Mouse (Mus musculus): ENCODE measurements around the gene Dhx8. TPM values are rescaled to one million over a fixed set of nuclear protein-coding genes. Genes with fewer than 3 reads are reported as not detected.
A peak's percentile ranks its signal among the peaks of the same experiment; 100 is the strongest.

Dhx8 gene
- polyA plus RNA-seq, 1 experiment from 2014 or later = 32.1 TPM

DNA sequence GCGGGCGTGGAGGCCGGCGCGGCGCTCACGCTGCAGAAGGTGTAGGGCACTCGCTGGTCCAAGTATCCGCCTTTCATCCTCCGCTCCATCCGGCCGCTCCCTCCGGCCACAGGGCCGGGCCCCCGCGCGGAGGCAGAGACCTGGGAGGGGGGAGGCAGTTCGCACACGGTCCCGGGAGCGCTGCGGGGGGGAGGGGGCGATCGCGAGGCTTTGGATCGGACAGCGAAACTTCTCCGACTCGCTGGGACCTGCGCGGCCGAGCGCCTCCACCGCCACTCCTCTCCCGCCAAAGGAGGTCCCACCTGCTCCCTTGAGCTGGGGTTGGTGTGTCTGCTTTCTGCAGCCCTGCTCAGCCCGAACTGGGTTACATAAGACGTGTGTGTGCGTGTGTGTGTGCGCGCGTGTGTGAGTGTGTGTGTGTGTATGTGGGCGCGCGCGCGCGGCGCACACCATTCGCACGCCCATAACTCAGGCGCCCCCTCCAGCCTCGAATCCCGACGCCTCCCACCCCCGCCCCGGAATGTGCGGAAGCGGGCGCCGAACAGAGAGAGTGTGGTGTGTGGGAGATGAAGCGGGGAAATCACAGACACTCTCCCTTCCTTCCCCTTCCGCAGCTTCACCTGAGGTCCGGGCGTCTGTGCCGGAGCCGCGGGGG is 51.9 kb downstream of the Dhx8 start:
- ATAC-seq (ENCODE audit: low read depth) = peak; percentile 37
- peak overlapping the region; percentile 58 for H3K9ac ChIP-seq (ENCODE audit: low read length)

DNA sequence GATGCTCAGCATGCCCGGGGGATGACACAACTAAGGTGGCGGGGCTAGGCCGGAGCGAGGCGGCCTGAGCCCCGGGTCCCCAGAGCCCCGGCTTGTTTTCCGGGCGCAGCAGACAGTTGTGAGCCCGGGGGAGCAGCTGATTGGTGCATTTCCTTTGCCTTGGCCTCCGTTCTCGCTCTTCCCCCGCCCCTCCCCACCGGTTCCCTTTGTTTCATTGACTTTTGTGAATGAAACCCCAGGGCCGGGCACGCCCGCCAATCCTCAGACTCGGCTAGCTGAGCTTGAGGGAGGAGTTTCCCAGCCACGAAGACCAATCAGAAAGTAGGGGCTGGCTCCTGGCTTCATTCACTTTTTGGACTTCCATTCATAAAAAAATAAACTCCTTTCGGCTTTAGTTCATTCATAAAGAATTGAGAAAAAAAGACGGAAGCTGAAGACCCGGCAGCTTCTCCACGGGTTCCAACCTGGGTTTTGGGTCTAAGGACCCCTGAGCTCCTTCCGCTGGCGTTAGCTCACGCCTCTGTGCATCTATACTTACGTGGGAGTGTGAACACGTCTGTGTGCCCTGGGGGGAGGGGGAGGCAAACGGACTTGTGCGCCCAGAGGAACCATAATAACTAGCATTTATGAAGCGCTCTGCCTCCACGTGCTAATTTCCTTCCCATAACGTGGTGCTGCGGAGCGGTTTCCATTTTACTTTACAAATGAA is 52.6 kb downstream of the Dhx8 start, which contains the start of gene Etv4:
Etv4 (minus strand) TSS at position 229 of the 709 bp plus-strand sequence.
- peaks cover 16% of the 10 kb centered on the region for H3K4me1 ChIP-seq (replicated peaks; ENCODE audit: control insufficient read depth, insufficient read depth, low read length)
- ATAC-seq (ENCODE audit: low read depth) = peak; percentile 92
- H3K4me2 ChIP-seq (ENCODE audit: low read depth, low read length) = peak within 1 kb of the TSS; percentile 77
- H3K9me3 ChIP-seq (ENCODE audit: control insufficient read depth, low read length) = no peaks in the 10 kb centered on the region
- peak within 1 kb of the TSS; percentile 58 for H3K9ac ChIP-seq (ENCODE audit: low read length)
- peaks cover 38% of the 10 kb centered on the region for H3K27me3 ChIP-seq (ENCODE audit: control insufficient read depth, insufficient read depth, low read depth, low read length)
- H3K27ac ChIP-seq (ENCODE audit: low read length) = peak within 1 kb of the TSS; percentile 4; the same call in 1 of the 2 replicates
- under 1% methylated on average over 35 of the region's 35 CpGs for WGBS
- peak within 1 kb of the TSS; percentile 55 for H3K4me3 ChIP-seq (ENCODE audit: low read length)
- no peaks in the 10 kb centered on the region for H3K36me3 ChIP-seq (ENCODE audit: control insufficient read depth, insufficient read depth, low read length)

More for the DNA sequence above, 51.9 kb downstream of the Dhx8 start:
- H3K36me3 ChIP-seq (ENCODE audit: control insufficient read depth, insufficient read depth, low read length) = no peaks in the 10 kb centered on the region
- H3K27me3 ChIP-seq (ENCODE audit: control insufficient read depth, insufficient read depth, low read depth, low read length) = peaks cover 38% of the 10 kb centered on the region
- H3K9me3 ChIP-seq (ENCODE audit: control insufficient read depth, low read length) = no peaks in the 10 kb centered on the region
- H3K27ac ChIP-seq (ENCODE audit: low read length) = peak overlapping the region; percentile 4; the same call in 1 of the 2 replicates
- H3K4me3 ChIP-seq (ENCODE audit: low read length) = peak overlapping the region; percentile 55
- peaks cover 11% of the 10 kb centered on the region for H3K4me1 ChIP-seq (replicated peaks; ENCODE audit: control insufficient read depth, insufficient read depth, low read length)
- under 1% methylated on average over 58 of the region's 67 CpGs for WGBS
- H3K4me2 ChIP-seq (ENCODE audit: low read depth, low read length) = peak overlapping the region; percentile 77

DNA sequence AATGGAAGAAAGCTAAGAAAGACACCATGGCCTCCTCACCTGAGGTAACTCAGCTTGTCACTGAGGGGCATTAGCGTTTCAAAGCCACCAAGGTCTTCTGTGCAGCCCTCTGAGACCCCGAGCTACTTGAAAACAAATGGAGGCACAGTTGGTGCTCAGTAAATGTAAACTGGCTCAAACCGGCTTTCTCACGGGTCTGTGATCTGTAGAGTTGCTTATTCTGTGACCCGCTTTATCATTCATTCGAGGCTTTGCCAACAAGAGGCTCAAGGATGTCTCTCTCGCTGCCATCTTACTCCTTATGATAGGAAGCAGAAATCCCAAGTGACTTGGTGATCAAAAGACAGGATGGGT is 53.1 kb downstream of the Dhx8 start:
- Histone ChIP-seq H3K27ac (ENCODE audit: low read length) (no peak overlapping the region), H3K4me3 (ENCODE audit: low read length) (peak overlapping the region; percentile 55), H3K4me2 (ENCODE audit: low read depth, low read length) (peak overlapping the region; percentile 77), H3K4me1 (replicated peaks; ENCODE audit: control insufficient read depth, insufficient read depth, low read length) (peaks cover 20% of the 10 kb centered on the region), H3K27me3 (ENCODE audit: control insufficient read depth, insufficient read depth, low read depth, low read length) (peaks cover 38% of the 10 kb centered on the region), H3K9ac (ENCODE audit: low read length) (no peak overlapping the region), H3K9me3 (ENCODE audit: control insufficient read depth, low read length) (no peaks in the 10 kb centered on the region), H3K36me3 (ENCODE audit: control insufficient read depth, insufficient read depth, low read length) (no peaks in the 10 kb centered on the region)
- ATAC-seq (ENCODE audit: low read depth) = no peak
- WGBS = 10% methylated on average over 7 of the region's 7 CpGs

DNA sequence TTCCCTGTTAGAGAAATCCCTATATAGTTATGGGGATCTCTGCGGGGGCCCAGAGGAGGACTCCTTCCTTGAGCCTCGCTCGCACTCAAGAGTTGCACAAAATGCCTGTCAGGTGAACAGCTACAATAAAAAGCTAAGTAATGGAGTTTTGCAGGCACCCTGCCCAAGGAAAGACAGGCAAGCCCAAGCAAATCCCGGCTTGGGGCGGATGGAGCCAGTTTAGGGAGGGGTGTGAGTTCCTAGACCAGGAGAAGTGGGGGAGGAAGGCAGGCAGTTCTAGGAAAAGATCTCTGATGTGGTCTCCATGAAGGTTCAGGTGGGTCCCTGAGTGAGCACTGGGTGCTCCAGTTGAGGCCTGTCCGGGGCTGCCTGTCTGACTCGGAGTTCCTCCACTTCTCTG is 53.9 kb downstream of the Dhx8 start:
- H3K9me3 ChIP-seq (ENCODE audit: control insufficient read depth, low read length) = no peaks in the 10 kb centered on the region
- no peak overlapping the region for H3K4me2 ChIP-seq (ENCODE audit: low read depth, low read length)
- WGBS = 63% methylated on average over 7 of the region's 7 CpGs
- H3K27ac ChIP-seq (ENCODE audit: low read length) = no peak overlapping the region
- no peaks in the 10 kb centered on the region for H3K36me3 ChIP-seq (ENCODE audit: control insufficient read depth, insufficient read depth, low read length)
- no peak for ATAC-seq (ENCODE audit: low read depth)
- H3K4me1 ChIP-seq (replicated peaks; ENCODE audit: control insufficient read depth, insufficient read depth, low read length) = peaks cover 28% of the 10 kb centered on the region
- H3K27me3 ChIP-seq (ENCODE audit: control insufficient read depth, insufficient read depth, low read depth, low read length) = peaks cover 38% of the 10 kb centered on the region
- H3K9ac ChIP-seq (ENCODE audit: low read length) = no peak overlapping the region
- H3K4me3 ChIP-seq (ENCODE audit: low read length) = no peak overlapping the region

DNA sequence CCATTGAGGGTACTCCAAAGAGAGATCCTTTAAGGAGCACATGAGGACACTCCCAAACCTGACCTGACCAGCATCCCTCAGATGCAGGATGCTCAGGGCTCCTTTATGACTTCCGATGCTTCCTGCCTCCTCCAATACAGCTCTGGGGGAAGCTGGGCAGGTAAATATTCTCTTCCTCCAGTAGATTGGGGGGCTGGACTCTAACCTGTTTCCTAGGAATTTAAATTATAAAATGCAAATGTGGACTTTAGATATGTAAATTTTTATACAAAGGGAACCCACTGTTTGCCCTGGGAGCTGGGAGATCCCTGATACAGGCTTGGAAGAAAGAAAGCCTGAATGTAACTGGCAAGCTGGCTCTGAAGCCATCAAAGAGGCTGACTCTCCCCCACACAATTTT is 54.7 kb downstream of the Dhx8 start:
- peaks cover 33% of the 10 kb centered on the region for H3K4me1 ChIP-seq (replicated peaks; ENCODE audit: control insufficient read depth, insufficient read depth, low read length)
- no peak overlapping the region for H3K4me2 ChIP-seq (ENCODE audit: low read depth, low read length)
- no peak for ATAC-seq (ENCODE audit: low read depth)
- H3K36me3 ChIP-seq (ENCODE audit: control insufficient read depth, insufficient read depth, low read length) = no peaks in the 10 kb centered on the region
- H3K9me3 ChIP-seq (ENCODE audit: control insufficient read depth, low read length) = no peaks in the 10 kb centered on the region
- WGBS = 88% methylated on average over 1 of the region's 1 CpGs
- H3K27me3 ChIP-seq (ENCODE audit: control insufficient read depth, insufficient read depth, low read depth, low read length) = peaks cover 38% of the 10 kb centered on the region
- no peak overlapping the region for H3K4me3 ChIP-seq (ENCODE audit: low read length)
- no peak overlapping the region for H3K27ac ChIP-seq (ENCODE audit: low read length)
- no peak overlapping the region for H3K9ac ChIP-seq (ENCODE audit: low read length)

DNA sequence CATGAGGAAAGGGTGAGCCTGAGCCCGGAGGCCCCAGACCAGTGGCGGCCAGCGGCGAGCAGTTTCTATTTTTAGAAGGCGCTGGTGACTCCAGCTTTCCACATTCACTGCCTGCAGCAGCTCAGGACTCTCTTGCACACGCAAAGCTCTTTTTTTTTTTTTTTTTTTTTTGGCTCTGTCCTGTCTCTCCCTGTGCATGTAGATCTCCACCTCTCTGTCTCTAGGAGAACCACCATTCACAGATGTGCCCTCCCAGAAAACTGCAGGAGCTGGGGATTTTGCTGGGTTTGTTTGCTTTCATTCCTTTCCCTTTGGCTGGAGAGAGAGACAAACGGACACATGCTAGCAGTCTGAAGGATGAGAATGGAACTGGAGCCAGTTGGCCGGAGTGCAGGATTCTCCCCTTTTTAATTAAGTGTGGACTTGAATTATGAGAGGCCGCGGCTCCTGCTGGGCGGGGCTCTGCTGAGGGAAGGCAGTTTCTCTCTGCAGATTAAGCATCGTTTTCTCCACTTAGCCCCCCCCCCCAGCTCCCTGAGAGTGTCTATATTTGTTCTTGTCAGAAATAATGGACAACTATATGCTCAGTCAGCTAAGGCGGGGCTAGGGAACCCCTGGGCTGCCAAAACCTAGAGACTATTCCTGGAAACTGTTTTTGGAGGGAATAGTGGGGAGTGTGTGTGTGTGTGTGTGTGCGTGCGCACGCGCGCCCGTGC is 58.2 kb downstream of the Dhx8 start:
- H3K27ac ChIP-seq (ENCODE audit: low read length) = peak overlapping the region; percentile 84
- H3K36me3 ChIP-seq (ENCODE audit: control insufficient read depth, insufficient read depth, low read length) = no peaks in the 10 kb centered on the region
- H3K4me3 ChIP-seq (ENCODE audit: low read length) = peak overlapping the region; percentile 5; the same call in 1 of the 2 replicates
- H3K4me2 ChIP-seq (ENCODE audit: low read depth, low read length) = peak overlapping the region; percentile 45
- 21% methylated on average over 19 of the region's 19 CpGs for WGBS
- peaks cover 23% of the 10 kb centered on the region for H3K4me1 ChIP-seq (replicated peaks; ENCODE audit: control insufficient read depth, insufficient read depth, low read length)
- H3K27me3 ChIP-seq (ENCODE audit: control insufficient read depth, insufficient read depth, low read depth, low read length) = peaks cover 23% of the 10 kb centered on the region
- no peaks in the 10 kb centered on the region for H3K9me3 ChIP-seq (ENCODE audit: control insufficient read depth, low read length)
- H3K9ac ChIP-seq (ENCODE audit: low read length) = no peak overlapping the region
- peak; percentile 94 for ATAC-seq (ENCODE audit: low read depth)

DNA sequence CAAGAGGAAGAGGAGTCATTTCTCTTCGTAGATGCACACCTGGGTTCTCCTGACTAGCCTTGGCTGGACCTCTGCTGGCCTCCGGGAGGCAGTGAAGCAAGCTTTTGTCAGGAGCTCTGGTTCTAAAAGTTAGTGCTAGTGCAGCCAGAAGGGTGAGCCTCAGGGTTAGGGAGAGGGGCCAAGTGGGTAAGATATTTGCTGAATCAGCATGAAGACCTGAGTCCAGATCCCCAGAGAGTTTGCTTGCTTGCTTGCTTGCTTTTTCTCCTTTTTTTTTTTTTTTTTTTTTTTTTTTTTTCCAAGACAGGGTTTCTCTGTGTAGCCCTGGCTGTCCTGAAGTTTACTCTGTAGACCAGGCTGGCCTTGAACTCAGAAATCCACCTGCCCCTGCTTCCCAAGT is 64.6 kb downstream of the Dhx8 start:
- ATAC-seq (ENCODE audit: low read depth) = no peak
- 80% methylated on average over 2 of the region's 2 CpGs for WGBS
- Histone ChIP-seq H3K4me1 (replicated peaks; ENCODE audit: control insufficient read depth, insufficient read depth, low read length) (no peaks in the 10 kb centered on the region), H3K9ac (ENCODE audit: low read length) (no peak overlapping the region), H3K27ac (ENCODE audit: low read length) (no peak overlapping the region), H3K9me3 (ENCODE audit: control insufficient read depth, low read length) (no peaks in the 10 kb centered on the region), H3K27me3 (ENCODE audit: control insufficient read depth, insufficient read depth, low read depth, low read length) (no peaks in the 10 kb centered on the region), H3K4me3 (ENCODE audit: low read length) (no peak overlapping the region), H3K36me3 (ENCODE audit: control insufficient read depth, insufficient read depth, low read length) (no peaks in the 10 kb centered on the region), H3K4me2 (ENCODE audit: low read depth, low read length) (no peak overlapping the region)

DNA sequence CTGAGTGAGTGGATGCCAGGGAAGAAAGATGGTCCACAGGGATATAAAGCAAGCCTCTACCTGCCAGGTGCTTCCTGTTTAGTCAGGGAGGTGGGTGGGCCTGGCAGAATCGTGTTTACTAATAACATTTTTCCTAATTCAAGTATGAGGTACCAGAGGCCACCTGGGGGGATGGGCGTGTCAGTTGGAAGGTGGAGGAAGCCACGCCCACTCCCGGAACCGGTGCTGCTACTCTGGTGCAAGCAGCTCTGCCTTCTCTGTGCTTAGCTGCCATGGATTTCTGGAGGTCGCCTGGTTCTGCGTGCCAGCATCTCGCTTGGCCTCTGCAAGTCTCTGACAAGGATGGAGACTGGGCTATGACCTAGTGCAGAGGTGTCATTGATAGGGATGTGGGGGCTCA is 65.4 kb downstream of the Dhx8 start:
- Histone ChIP-seq H3K36me3 (ENCODE audit: control insufficient read depth, insufficient read depth, low read length) (no peaks in the 10 kb centered on the region), H3K27ac (ENCODE audit: low read length) (no peak overlapping the region), H3K4me1 (replicated peaks; ENCODE audit: control insufficient read depth, insufficient read depth, low read length) (no peaks in the 10 kb centered on the region), H3K9ac (ENCODE audit: low read length) (no peak overlapping the region), H3K4me3 (ENCODE audit: low read length) (no peak overlapping the region), H3K4me2 (ENCODE audit: low read depth, low read length) (no peak overlapping the region), H3K9me3 (ENCODE audit: control insufficient read depth, low read length) (no peaks in the 10 kb centered on the region), H3K27me3 (ENCODE audit: control insufficient read depth, insufficient read depth, low read depth, low read length) (no peaks in the 10 kb centered on the region)
- ATAC-seq (ENCODE audit: low read depth) = no peak
- 34% methylated on average over 8 of the region's 8 CpGs for WGBS

DNA sequence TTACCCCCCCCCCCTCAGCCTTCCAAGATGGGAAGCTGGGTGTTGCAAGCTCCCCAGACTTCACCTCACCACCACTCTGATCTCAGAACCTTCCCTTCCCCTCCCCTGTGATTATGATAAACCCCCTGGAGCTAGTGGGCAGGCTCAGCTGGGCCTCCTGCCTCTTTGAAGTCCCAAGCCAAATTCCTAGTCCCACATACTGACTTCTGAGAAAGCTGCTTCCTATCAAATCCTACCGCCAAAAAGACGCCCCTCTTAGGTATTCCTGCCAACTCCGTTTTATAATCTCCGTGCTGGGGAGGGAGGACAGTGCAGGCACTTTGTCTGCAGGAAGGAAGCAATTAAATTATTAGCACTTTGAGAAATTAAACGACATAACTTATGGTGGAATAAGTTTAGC is 68.7 kb downstream of the Dhx8 start:
- 9% methylated on average over 5 of the region's 5 CpGs for WGBS
- no peak for ATAC-seq (ENCODE audit: low read depth)
- Histone ChIP-seq H3K36me3 (ENCODE audit: control insufficient read depth, insufficient read depth, low read length) (no peaks in the 10 kb centered on the region), H3K4me1 (replicated peaks; ENCODE audit: control insufficient read depth, insufficient read depth, low read length) (peaks cover 6% of the 10 kb centered on the region; the same call in 1 of the 2 replicates), H3K9me3 (ENCODE audit: control insufficient read depth, low read length) (no peaks in the 10 kb centered on the region), H3K9ac (ENCODE audit: low read length) (no peak overlapping the region), H3K4me3 (ENCODE audit: low read length) (no peak overlapping the region), H3K27ac (ENCODE audit: low read length) (no peak overlapping the region), H3K27me3 (ENCODE audit: control insufficient read depth, insufficient read depth, low read depth, low read length) (no peaks in the 10 kb centered on the region; the same call in 1 of the 2 replicates), H3K4me2 (ENCODE audit: low read depth, low read length) (no peak overlapping the region)

Measured in lung, embryonic 16.5 days (tissue).